Mouse (Mus musculus): ENCODE results near the gene Sbno1. TPM values are rescaled to one million over a fixed set of nuclear protein-coding genes. Genes with fewer than 3 reads are reported as not detected.

Gene Sbno1
- total RNA-seq, 2 experiments from 2014 or later, result 180 to 185 TPM

DNA sequence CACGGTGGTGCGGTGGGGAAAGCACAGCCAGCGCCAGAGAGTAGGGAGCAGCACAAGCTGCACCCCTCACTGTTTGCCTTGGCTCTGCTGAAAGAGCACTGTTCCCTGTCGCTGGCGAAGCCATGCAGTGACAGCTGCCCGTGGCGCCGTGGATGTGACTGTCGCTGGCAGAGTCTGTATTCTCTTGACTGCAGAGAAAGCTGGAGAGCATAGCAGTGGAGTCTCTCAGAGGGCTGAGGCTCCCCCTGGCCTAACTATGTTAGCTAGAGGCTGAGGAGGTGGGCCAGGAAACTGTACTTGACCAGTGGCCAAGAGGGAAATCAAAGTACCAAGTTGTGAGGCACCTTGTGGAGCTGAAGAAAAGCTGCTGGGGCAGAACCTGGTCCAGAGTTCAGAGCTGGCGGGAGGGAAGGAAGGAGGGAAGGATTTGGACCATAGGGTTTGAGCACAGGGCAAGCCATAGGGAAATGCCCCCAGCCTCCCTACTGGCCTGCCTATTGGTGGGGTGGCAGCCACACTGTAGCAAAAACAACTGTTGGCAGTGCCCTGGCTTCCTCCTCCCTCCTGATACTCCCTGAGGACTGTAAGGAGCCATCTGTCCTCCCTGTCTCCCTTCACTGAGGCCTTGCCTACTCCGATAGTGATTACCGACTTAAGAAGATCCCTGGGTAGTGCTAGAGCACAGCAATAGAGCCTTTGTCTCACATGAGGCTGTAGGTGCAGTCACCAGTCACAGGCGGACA lies 27.7 kb upstream of the Sbno1 start:
- Histone ChIP-seq H3K4me3 (peak overlapping the region; percentile 7; the same call in 1 of the 2 replicates), H3K27ac (peak overlapping the region; percentile 92)
- DNase-seq (ENCODE audit: extremely low spot score in 1 of 2, low spot score in 2 of 2), result peak in 1 of 2 experiments; percentile 51
- no peak for TF ChIP-seq CTCF (IDR thresholded peaks at IDR 0.05)
- intact Hi-C loops (cut with DNase I), result no loop called here

DNA sequence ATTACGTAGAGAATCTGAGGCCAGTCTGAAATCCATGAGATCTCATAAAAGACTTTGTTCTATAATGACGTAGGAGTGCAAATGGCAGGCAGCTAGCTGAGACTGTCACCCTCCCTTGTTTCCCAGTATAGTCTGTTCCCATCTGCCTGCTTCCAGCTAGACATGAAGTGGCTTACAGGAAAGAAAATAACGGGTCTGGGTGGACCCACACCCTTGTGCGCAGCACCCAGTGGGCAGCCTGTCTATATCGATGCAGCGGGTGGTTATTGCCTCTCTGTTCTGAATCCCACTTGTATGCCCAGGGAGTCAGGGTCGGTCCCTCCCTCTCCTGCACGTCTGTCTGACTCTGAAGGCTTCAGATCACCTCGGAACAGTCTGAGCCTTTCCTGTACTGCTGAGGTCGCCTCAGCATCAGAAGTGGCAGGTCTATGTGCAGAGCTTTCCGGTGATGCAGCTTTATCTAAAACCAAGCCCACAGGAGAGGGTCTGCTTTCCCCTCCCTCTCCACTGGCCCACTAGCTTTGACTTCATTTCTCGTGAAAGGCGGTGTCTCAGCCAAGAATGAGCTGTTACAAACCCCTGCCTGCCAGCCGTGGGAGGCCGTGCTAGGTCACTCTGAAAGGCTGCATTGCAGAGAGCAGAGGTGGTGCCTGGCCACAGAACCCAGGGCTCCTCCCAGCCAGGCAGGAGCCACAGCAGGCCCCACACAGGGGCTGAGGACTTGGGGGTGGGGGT lies 26.9 kb upstream of the Sbno1 start:
- Histone ChIP-seq H3K27ac (peak overlapping the region; percentile 92), H3K4me3 (peak overlapping the region; percentile 7; the same call in 1 of the 2 replicates)
- peak in 1 of 2 experiments; percentile 40 for DNase-seq (ENCODE audit: extremely low spot score in 1 of 2, low spot score in 2 of 2)
- intact Hi-C loops (cut with DNase I), result no loop called here
- TF ChIP-seq CTCF (IDR thresholded peaks at IDR 0.05), result no peak

DNA sequence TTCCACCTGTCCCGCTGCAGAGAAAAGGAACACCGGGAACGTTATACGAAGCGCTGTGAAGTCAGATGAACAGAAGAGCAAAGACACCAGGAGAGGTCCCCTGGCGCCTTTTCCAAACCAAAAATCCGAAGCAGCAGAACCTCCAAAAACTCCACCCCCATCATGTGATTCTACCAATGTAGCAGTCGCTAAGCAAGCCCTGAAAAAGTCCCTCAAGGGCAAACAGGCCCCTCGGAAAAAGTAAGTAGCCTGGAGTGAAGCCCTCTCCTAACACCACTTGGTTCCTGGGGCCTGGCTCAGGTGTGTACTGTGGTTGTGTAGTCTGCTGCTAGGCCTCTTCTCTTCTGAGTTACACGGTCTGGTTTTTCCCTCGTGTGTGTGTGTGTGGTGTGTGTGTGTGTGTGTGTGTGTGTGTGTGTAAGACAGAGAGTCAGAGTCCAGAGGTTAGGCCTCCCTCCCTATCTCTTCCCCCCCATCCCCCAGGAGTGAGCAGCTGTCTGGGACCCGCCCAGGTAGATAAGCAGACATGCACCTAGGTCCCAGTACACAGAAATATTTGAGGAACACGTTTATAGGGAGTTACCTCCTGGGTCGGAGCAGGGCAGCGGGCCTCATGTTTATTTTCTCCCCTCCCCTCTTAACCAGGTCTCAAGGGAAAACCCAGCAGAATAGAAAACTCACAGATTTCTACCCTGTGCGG lies 25.0 kb upstream of the Sbno1 start:
- intact Hi-C loops (cut with DNase I), result no loop called here
- Histone ChIP-seq H3K27ac (peak overlapping the region; percentile 92), H3K4me3 (no peak overlapping the region)
- no peak for DNase-seq (ENCODE audit: extremely low spot score in 1 of 2, low spot score in 2 of 2)
- no peak for TF ChIP-seq CTCF (IDR thresholded peaks at IDR 0.05)

DNA sequence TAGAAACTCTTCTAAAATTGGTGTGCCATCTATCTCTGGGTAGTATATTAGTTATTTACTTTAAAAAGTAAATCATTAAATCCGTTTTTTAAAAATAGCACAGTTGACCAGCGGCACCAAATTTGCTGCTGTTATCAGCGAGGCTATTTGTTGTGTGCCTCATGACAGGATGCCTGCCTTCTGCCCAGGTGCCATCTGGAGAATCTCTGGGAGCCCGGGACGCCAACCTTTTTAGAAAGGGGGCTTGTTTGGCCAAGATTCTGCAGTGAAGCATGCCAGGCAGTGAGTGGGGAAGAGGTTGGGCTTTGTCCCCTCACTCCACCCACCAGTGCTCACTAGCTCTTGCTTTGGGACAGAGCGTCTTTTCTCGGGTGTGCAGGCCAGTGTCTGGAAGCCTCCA lies 24.2 kb upstream of the Sbno1 start:
- intact Hi-C loops (cut with DNase I), result no loop called here
- Histone ChIP-seq H3K4me3 (no peak overlapping the region), H3K27ac (peak overlapping the region; percentile 42)
- TF ChIP-seq CTCF (IDR thresholded peaks at IDR 0.05), result no peak
- DNase-seq (ENCODE audit: extremely low spot score in 1 of 2, low spot score in 2 of 2), result no peak

DNA sequence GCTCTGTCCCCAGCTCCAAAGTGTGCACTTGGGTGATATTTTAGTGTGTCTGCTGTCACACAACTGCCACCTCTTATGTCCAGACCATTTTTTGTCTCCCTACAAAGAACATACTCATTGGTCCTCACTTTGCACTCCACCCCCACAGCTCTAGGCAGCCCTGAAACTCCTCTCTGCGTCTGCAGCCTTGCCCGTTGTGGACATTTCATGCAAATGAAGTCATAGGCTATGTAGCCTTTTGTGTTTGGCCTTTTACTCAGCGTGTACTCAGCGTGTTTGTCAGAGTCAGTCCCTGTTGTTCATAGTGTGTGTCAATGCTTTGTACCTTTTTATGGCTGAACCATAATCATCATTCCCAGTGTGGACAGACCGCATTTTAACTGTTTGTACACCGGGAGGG lies 23.7 kb upstream of the Sbno1 start:
- Histone ChIP-seq H3K27ac (peak overlapping the region; percentile 42), H3K4me3 (no peak overlapping the region)
- peak in 1 of 2 experiments; percentile 38 for DNase-seq (ENCODE audit: extremely low spot score in 1 of 2, low spot score in 2 of 2)
- no peak for TF ChIP-seq CTCF (IDR thresholded peaks at IDR 0.05)
- intact Hi-C loops (cut with DNase I), result loop anchor here (5.0 kb wide), 1 partner anchor 33 kb away; the partner anchor contains the start of gene Snrnp35

DNA sequence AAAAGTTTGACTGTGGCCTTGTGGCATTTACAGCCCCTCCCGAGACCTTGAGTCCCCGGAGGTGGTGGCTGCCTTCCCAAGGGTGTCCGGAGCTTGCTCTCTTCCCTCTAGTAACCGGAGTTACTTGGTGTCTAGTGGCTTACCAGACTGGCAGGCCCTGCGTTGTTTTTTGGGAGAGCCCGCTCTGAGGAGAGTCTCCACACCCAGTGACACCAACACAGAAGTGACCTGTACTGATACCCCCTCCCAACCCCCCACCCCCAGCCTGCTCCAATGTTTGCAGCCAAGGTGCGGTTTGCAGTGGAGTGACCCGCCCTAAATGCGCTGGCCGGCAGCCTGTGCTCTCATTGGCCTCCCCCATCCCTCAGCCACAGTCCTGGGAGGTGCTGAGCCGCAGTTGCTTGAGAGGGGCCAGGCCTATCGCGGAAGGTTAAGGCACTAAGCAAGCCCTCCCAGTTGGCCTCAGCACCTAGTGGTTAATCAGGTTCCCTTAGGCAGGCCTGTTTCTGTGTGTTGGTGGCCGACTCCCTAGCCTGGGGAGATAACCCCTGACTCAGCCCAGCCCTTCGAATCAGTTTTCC lies 20.6 kb upstream of the Sbno1 start:
- peak overlapping the region; percentile 75 for H3K4me3 ChIP-seq
- DNase-seq (ENCODE audit: extremely low spot score in 1 of 2, low spot score in 2 of 2), result no peak
- H3K27ac ChIP-seq, result peak overlapping the region; percentile 76
- intact Hi-C loops (cut with DNase I), result loop anchor here (5.0 kb wide), 1 partner anchor 36 kb away; the partner anchor contains the start of gene Snrnp35
- TF ChIP-seq CTCF (IDR thresholded peaks at IDR 0.05), result no peak

DNA sequence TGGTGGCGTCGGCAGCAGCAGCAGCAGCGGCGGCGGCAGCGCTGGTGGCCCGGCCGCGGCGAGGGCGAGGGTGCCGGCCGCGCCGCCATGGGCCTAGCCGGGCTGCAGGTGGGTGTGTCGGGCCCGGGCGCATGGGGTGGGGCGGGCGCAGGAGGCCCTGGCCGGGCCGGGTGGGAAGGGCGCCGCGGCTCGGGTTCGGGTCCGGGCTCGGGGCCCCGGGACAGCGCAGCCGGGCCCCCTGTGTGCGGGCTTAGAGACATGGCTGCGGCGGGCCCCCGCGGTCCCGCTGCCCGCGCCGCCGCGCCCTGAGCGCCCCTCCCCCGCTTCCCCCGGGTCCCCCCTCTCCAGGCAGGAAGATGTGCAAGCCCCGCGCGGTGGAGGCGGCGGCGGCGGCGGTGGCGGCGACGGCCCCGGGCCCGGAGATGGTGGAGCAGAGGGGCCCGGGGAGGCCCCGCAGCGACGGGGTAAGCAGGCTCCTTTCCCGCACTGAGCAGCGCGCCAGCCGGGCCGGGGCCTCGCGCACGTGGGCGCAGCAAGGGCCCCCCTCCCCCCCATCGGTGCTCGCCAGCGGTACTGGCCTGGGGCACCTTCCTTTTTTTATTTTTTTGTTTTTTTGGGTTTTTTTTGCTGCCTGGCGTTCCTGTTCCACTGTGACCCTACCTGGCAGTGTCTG lies 20.0 kb upstream of the Sbno1 start:
- intact Hi-C loops (cut with DNase I), result loop anchor here (5.0 kb wide), 1 partner anchor 37 kb away; the partner anchor contains the start of gene Snrnp35
- Histone ChIP-seq H3K4me3 (peak overlapping the region; percentile 75), H3K27ac (peak overlapping the region; percentile 76)
- TF ChIP-seq CTCF (IDR thresholded peaks at IDR 0.05), result no peak
- no peak for DNase-seq (ENCODE audit: extremely low spot score in 1 of 2, low spot score in 2 of 2)

DNA sequence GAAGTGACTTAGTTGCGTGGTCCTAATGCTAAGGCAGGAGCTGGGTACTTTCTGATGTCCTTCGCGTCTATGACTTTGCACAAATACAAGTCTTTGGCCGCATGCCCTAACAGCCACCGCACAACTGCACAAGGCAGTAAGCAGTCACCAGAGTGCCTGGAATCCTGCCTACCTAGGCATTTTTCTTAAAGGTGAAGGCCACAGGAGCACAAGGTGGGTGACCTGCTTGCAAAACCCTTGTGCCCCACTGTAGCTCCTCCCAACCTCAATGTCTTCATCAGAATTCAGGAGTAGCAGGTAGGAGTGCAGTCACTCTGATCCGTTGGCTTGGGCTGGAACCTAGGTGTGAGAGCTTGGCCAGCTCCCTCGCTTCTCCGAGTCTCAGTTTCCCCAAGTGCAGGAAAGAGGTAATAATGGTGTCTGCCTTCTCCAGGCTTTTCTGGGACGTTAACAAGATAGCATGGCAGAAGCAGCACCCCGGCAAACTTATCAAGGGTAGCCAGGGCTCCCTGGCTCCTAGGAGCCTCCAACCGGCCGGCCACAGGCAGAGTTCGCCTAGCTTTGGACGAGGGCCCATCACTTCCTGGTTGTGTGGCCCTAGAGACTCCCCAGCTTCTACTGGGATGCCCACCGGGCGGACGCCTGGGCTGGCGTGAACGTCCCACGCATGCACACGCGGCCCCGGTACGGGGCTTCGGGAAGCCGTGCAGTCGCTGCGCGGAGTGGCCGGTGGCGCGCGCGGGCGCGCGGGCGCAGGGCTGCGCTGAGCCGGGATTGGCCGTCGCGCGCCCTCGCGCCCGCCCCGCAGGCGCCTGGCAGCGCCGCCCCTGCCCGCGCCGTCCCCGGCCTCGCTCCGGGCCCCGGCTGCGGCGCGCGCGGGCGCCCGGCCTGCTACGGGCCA lies 19.1 kb upstream of the Sbno1 start:
- H3K27ac ChIP-seq, result peak overlapping the region; percentile 93
- TF ChIP-seq CTCF (IDR thresholded peaks at IDR 0.05), result no peak
- intact Hi-C loops (cut with DNase I), result loop anchor here (5.0 kb wide), 1 partner anchor 37 kb away; the partner anchor contains the start of gene Snrnp35
- DNase-seq (ENCODE audit: extremely low spot score in 1 of 2, low spot score in 2 of 2), result peak; percentile 82
- H3K4me3 ChIP-seq, result peak overlapping the region; percentile 74

DNA sequence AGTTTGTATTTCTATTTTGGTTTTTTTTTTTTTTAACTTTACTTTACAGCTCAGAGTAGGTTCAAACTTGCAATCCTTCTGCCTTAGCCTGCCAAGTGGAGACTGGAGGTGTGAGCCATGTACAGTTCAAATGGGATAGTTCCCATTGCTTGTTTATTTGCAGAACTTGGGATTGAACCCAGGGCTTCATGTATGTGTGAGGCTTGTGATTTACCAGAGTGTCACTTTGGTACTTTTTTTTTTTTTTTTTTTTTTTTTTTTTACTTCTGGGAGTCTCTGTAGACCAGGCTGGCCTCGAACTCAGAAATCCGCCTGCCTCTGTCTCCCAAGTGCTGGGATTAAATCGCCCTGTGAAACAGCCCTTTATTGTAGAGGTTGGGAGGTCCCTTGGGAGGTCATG lies 18.4 kb upstream of the Sbno1 start:
- no peak for TF ChIP-seq CTCF (IDR thresholded peaks at IDR 0.05)
- intact Hi-C loops (cut with DNase I), result no loop called here
- Histone ChIP-seq H3K4me3 (no peak overlapping the region), H3K27ac (peak overlapping the region; percentile 93; the same call in 1 of the 2 replicates)
- DNase-seq (ENCODE audit: extremely low spot score in 1 of 2, low spot score in 2 of 2), result no peak

DNA sequence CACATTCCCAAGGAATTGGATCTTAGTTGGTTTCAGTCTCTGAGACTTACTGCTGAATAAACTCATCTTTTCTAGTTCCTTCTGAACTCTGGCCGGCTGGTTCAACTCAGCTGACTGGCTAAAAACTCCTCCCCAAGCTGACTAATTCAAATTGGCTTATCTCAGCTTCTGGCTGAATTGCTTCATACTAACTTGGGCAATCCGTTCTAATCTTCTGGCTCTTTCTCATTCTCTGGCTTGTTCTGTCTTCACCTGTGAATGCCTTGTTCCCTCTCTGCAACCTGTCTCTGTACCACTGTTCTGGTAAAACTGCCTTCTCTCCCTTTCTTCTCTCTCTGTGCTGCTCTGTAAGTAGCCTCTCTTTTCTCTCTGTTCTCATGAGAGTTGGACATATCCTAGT lies 16.8 kb upstream of the Sbno1 start:
- H3K27ac ChIP-seq, result no peak overlapping the region
- no peak for DNase-seq (ENCODE audit: extremely low spot score in 1 of 2, low spot score in 2 of 2)
- intact Hi-C loops (cut with DNase I), result no loop called here
- no peak for TF ChIP-seq CTCF (IDR thresholded peaks at IDR 0.05)
- no peak overlapping the region for H3K4me3 ChIP-seq
